ENCODE assay signal across 9 mouse cellular contexts in genomic region chr7:75586113-75586512, GRCm38 (mm10).
A peak's percentile ranks its signal among the peaks of the same experiment; 100 is the strongest.
DNase-seq lines count a peak whose midpoint lies in the region; ATAC-seq and TF ChIP-seq lines count a peak whose summit lies in the region.
"Had no signal": no experiment of that assay in that cellular context is flagged by ENCODE, and none has a peak within 500 bp of the region (broad histone marks: within the 10 kb centered on the region; RNA-seq: fewer than 3 reads in every experiment).

No protein-coding gene starts in this region.

- intact Hi-C loops in left cerebral cortex, postnatal 4 days (cut with DNase I): no loop called here

- no peaks in the 10 kb centered on the region for H3K9me3 ChIP-seq in heart, postnatal 0 days (replicated peaks; ENCODE audit: control insufficient read depth, low read length)
- H3K9me3 ChIP-seq: limb, embryonic 12.5 days had no signal

- peaks cover 6% of the 10 kb centered on the region for H3K36me3 ChIP-seq in heart, postnatal 0 days (replicated peaks; ENCODE audit: control insufficient read depth, insufficient read depth, low read length)

- H3K4me1 ChIP-seq in heart, postnatal 0 days (ENCODE audit: control insufficient read depth, insufficient read depth): peaks cover 41% of the 10 kb centered on the region

- ATAC-seq in heart, postnatal 0 days (ENCODE audit: insufficient read depth, low read depth): peak; percentile 81
- ATAC-seq in megakaryocyte-erythroid progenitor cell, adult 5-6 weeks (replicated peaks; ENCODE audit: low FRiP score, low TSS enrichment, poor library complexity, severe bottlenecking): peak; percentile 90

- DNase-seq in right cerebral cortex, adult 18-20 months: peak; percentile 10
- no peak for DNase-seq in right cerebral cortex, adult 2 months (ENCODE audit: low spot score in 2 of 2)
- DNase-seq in heart, postnatal 0 days (ENCODE audit: low spot score): peak; percentile 74
- peak; percentile 84 for DNase-seq in thymus, postnatal 4 days
- no peak for DNase-seq in left cerebral cortex, postnatal 4 days
- no peak for DNase-seq in layer of hippocampus, adult 9-10 months (ENCODE audit: low spot score)
- no peak for DNase-seq in cerebellum, postnatal 36 days

- peak overlapping the region; percentile 53 for H3K27ac ChIP-seq in heart, postnatal 0 days (ENCODE audit: low read depth)
- H3K27ac ChIP-seq: limb, embryonic 12.5 days had no signal

- TF ChIP-seq EP300 in heart, postnatal 0 days (IDR thresholded peaks at IDR 0.05; ENCODE audit: low read depth): no peak

- 4% methylated on average over 14 of the region's 14 CpGs for WGBS in heart, postnatal 0 days

- H3K27me3 ChIP-seq in heart, postnatal 0 days (ENCODE audit: control insufficient read depth, insufficient read depth, low read length): no peaks in the 10 kb centered on the region
- H3K27me3 ChIP-seq: limb, embryonic 12.5 days had no signal

- peak overlapping the region; percentile 4; the same call in 1 of the 2 replicates for H3K4me2 ChIP-seq in heart, postnatal 0 days (ENCODE audit: low read depth, low read length)
- H3K4me2 ChIP-seq: limb, embryonic 12.5 days had no signal

- TF ChIP-seq CTCF in heart, postnatal 0 days (IDR thresholded peaks at IDR 0.05; ENCODE audit: low read depth): 0 out of 2 replicates have a peak, but pooled peaks have one; percentile 6

- H3K4me3 ChIP-seq in heart, postnatal 0 days (ENCODE audit: low read depth, low read length): peak overlapping the region; percentile 12; the same call in 1 of the 2 replicates
- H3K4me3 ChIP-seq: limb, embryonic 12.5 days had no signal

- H3K9ac ChIP-seq in heart, postnatal 0 days (replicated peaks; ENCODE audit: low read depth, low read length): no peak overlapping the region
- H3K9ac ChIP-seq: limb, embryonic 12.5 days had no signal

Comparison
In these comparisons a context has a peak if more than half of its experiments do, and no peak if none do; other contexts are left out.
1. DNase-seq: peak in right cerebral cortex, adult 18-20 months (single experiment), heart, postnatal 0 days (single experiment) and thymus, postnatal 4 days (single experiment); none in right cerebral cortex, adult 2 months (0 of 2), left cerebral cortex, postnatal 4 days (single experiment), layer of hippocampus, adult 9-10 months (single experiment) and cerebellum, postnatal 36 days (0 of 2).